Mouse (Mus musculus) mouse trophoblast stem cell (cell line): ENCODE results near the gene Gm10037.

Experiments used
- in situ Hi-C, 2 experiments: fragments of 300-500 bp; cut with MseI, MboI; formaldehyde crosslinking; loops; 2 replicates in 1 of 2; 3 replicates in 1 of 2; pipeline ENCODE4 v1.15.1; 2025

Gene Gm10037

GRCm38 (mm10) chr13:67830911-67831336 lies at the start of gene Gm10037:
Gene Gm10037 (plus strand): TSS chr13:67831106.
- in situ Hi-C loops = loop anchor here in 1 of 2 experiments (25.0 kb wide), 1 partner anchor 169 kb away; no protein-coding TSS in a partner anchor

- in situ Hi-C loops = loop anchor here in 1 of 2 experiments (10.0 kb wide), 1 partner anchor 63 kb away; no protein-coding TSS in a partner anchor
Measured at GRCm38 (mm10) chr13:67791921-67792455, 38.9 kb upstream of the Gm10037 start.

- in situ Hi-C loops = loop anchor here in 1 of 2 experiments (10.0 kb wide), 1 partner anchor 56 kb away; no protein-coding TSS in a partner anchor
Measured at GRCm38 (mm10) chr13:67798618-67799017, 32.3 kb upstream of the Gm10037 start.

- in situ Hi-C loops = loop anchor here in 1 of 2 experiments (10.0 kb wide), 1 partner anchor 56 kb away; no protein-coding TSS in a partner anchor
Measured at GRCm38 (mm10) chr13:67799151-67799550, 31.8 kb upstream of the Gm10037 start.

GRCm38 (mm10) chr13:67811651-67812210 lies 19.2 kb upstream of the Gm10037 start:
- in situ Hi-C loops = no loop called here

- in situ Hi-C loops = no loop called here
Measured at GRCm38 (mm10) chr13:67812961-67813709, 17.8 kb upstream of the Gm10037 start.

- in situ Hi-C loops = no loop called here
Measured at GRCm38 (mm10) chr13:67813710-67814660, 16.9 kb upstream of the Gm10037 start, which contains the start of gene Zfp273. Gene Zfp273 (plus strand): TSS chr13:67813740.

GRCm38 (mm10) chr13:67818636-67819035 lies 12.3 kb upstream of the Gm10037 start:
- in situ Hi-C loops = no loop called here

GRCm38 (mm10) chr13:67833137-67833536 lies 2.2 kb downstream of the Gm10037 start:
- in situ Hi-C loops = loop anchor here in 1 of 2 experiments (25.0 kb wide), 1 partner anchor 171 kb away; no protein-coding TSS in a partner anchor

- in situ Hi-C loops = loop anchor here in 1 of 2 experiments (25.0 kb wide), 1 partner anchor 181 kb away; no protein-coding TSS in a partner anchor
Measured at GRCm38 (mm10) chr13:67843775-67844118, 12.8 kb downstream of the Gm10037 start.

- in situ Hi-C loops = loop anchor here in 1 of 2 experiments (25.0 kb wide), 1 partner anchor 182 kb away; no protein-coding TSS in a partner anchor
Measured at GRCm38 (mm10) chr13:67844119-67844852, 13.4 kb downstream of the Gm10037 start.

GRCm38 (mm10) chr13:67844853-67845194 lies 13.9 kb downstream of the Gm10037 start:
- in situ Hi-C loops = loop anchor here in 1 of 2 experiments (25.0 kb wide), 1 partner anchor 183 kb away; no protein-coding TSS in a partner anchor

- in situ Hi-C loops = loop anchor here (10.0 to 25.0 kb wide), 3 partner anchors 56 to 714 kb away; no protein-coding TSS in a partner anchor
Measured at GRCm38 (mm10) chr13:67850361-67850760, 19.5 kb downstream of the Gm10037 start.

- in situ Hi-C loops = loop anchor here (10.0 to 25.0 kb wide), 3 partner anchors 58 to 712 kb away; no protein-coding TSS in a partner anchor
Measured at GRCm38 (mm10) chr13:67853130-67853529, 22.2 kb downstream of the Gm10037 start.

- in situ Hi-C loops = loop anchor here (10.0 to 25.0 kb wide), 3 partner anchors 59 to 711 kb away; no protein-coding TSS in a partner anchor
Measured at GRCm38 (mm10) chr13:67853983-67854382, 23.1 kb downstream of the Gm10037 start.

GRCm38 (mm10) chr13:67857317-67857716 lies 26.4 kb downstream of the Gm10037 start:
- in situ Hi-C loops = loop anchor here (10.0 to 25.0 kb wide), 3 partner anchors 63 to 707 kb away; no protein-coding TSS in a partner anchor

GRCm38 (mm10) chr13:67862508-67862907 lies 31.6 kb downstream of the Gm10037 start:
- in situ Hi-C loops = loop anchor here (25.0 kb wide), 1 partner anchor 200 kb away; no protein-coding TSS in a partner anchor

GRCm38 (mm10) chr13:67863026-67863425 lies 32.1 kb downstream of the Gm10037 start, which contains the start of gene BC048507:
Gene BC048507 (plus strand): TSS chr13:67863326.
- in situ Hi-C loops = loop anchor here (25.0 kb wide), 1 partner anchor 199 kb away; no protein-coding TSS in a partner anchor

GRCm38 (mm10) chr13:67864764-67865350 lies 34.0 kb downstream of the Gm10037 start:
- in situ Hi-C loops = loop anchor here (25.0 kb wide), 1 partner anchor 197 kb away; no protein-coding TSS in a partner anchor
